Mouse (Mus musculus) A20 (cell line): ENCODE measurements around the gene Gbp4.
A peak's percentile ranks its signal among the peaks of the same experiment; 100 is the strongest.
"Not testable (repeated sequence)": the region's sequence is repeated elsewhere in the genome, so short reads cannot be mapped to it uniquely, and the experiment has no call there.

Experiments
- DNase-seq: peaks from one replicate; pipeline ENCODE4 v3.0.0-alpha.2; 2011; ENCODE audit warnings: low read depth, low spot score

Gbp4 gene

GRCm38 (mm10) chr5:105139409-105140088, at the start of gene Gbp4, which contains the start of the genes Gbp9 and Gbp8:
Gene Gbp4 (minus strand): TSS chr5:105139586.
Gene Gbp9 (minus strand): TSS chr5:105139539.
Gene Gbp8 (minus strand): TSS chr5:105139540.
- DNase-seq: peak; percentile 80

- DNase-seq: no peak
These were observed 42.1 kb upstream of the Gbp4 start for GRCm38 (mm10) chr5:105181446-105181845.

DNA sequence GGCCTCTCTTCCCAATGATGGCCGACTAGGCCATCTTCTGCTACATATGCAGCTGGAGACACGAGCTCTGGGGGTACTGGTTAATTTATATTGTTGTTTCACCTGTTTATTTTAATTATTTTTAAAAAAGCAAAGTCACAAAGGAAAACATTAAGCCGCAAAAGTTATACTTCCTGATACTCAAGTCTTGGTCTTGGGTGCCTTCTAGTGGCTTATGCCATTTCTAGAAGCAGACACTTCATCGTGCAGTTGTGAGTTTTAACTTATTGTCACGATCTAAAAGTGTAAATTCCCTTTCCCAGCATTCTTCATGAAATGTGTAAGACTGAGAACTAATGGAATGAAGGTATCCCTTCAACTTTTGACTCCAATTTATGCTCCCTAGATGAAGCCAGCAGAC, 17.2 kb upstream of the Gbp4 start:
- no peak for DNase-seq

GRCm38 (mm10) chr5:105154049-105154448, 14.7 kb upstream of the Gbp4 start:
- no peak for DNase-seq

DNA sequence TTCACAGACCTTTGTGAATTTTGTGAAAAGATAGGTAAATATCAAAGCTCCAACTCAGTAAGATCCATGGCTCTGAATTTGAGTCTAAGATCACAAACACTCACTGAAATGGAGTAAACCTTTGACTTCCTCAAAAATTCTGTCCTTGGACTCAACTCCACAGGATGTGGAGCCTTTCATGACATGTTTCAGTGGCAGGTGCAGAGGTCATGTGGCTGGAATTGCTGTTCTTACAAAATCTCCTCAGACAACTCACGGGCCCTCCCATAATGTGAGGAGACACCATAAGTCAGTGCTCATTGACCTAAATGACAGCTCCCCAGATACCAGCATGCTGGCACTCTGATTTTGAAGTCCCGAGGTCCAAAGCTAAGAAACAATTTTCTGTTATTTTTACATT, 8.7 kb upstream of the Gbp4 start:
- not testable (repeated sequence) for DNase-seq

GRCm38 (mm10) chr5:105146447-105146846, 7.1 kb upstream of the Gbp4 start:
- DNase-seq: no peak

DNA sequence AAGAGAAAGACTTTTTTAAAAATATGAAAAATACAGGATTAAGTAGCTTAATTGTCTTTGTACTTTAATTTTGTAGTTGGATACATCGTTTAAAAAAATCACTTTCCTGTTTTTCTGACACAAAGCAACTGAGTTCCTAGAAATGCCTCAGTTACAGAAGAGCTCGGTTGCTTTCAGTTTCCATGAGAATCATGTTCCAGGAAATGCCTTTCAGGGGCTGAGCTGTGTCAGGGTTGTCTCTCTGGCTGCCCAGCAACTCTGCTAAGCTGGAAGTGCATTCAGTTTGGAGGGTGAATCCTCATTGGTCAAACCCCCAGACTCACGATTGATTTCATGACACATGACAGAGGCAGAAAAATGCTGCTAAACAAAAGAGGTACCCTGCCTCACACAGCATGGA, 6.3 kb upstream of the Gbp4 start:
- DNase-seq: not testable (repeated sequence)

DNA sequence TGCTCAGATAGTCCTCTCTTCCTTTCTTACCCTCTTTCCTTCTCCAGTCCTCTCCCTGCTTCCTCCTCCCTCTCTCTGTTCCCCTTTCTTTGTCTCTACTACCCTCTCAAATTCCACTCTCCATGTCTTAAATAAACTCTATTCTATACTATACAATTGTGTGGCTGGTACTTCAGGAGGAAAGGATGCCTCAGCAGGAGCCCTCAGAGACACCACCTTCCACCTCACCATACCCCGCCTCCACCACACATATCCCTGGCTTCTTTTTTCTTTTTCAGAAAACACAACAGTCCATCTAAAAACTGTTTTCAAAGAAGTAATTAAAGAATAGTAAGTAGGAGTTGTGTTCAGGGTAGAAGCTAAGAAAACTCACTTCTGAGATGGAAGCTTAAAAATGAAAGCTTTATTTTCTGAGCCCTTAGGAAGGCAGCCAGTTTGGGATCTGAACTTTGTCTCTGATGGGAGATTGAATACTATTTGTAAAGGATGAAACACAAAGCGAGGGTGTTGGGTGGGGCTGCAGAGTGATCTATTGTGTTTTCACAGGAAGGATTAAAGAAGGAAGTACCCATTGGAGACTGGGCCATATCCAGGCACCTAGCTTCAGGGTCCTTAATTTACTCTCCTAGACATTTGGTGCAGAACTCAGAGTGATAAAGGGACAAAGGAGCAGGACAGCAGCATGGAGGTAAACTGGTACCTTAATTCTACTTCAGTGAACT, 864 bp upstream of the Gbp4 start:
- not testable (repeated sequence) for DNase-seq

GRCm38 (mm10) chr5:105138906-105139305, 480 bp downstream of the Gbp4 start:
- peak; percentile 48 for DNase-seq

GRCm38 (mm10) chr5:105136706-105137304, 2.6 kb downstream of the Gbp4 start:
- DNase-seq: not testable (repeated sequence)

DNA sequence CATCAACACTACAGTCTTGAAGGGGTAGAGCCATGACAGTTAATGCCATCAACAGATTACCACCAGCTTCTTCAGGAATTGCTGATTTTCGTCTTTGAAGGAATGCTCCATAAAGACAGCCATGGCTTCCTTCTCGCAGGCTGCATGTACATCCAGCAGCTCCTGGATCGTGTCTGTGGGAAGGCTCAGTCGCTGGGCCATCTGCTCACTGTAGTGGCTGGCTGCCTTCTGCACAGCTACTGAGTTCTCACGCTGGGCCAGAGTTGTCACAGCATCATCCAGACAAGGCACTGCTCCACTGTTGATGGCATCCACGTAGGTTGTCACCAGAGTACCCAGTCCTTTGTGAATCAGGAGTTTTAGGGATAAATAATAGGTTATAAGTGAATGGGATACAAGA, 17.7 kb downstream of the Gbp4 start:
- not testable (repeated sequence) for DNase-seq

DNA sequence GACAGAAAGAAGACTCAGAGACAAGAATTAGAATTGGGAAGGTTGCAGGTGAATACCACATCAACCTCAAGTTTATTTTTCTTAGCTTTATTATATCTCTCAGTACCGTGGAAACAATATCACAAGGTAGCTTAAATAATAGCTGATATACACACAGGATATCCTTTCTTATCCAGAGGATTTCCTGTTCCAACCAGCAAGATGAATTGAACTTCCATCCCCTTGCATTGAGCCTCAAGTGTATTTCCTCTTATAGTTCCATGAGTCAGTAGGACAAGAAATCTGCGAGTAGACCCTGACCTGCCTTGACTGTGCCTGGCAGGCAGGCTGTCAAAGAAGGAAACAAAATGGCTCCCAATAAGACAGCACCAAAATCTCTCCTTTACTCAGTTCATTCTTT, 23.6 kb downstream of the Gbp4 start:
- no peak for DNase-seq

GRCm38 (mm10) chr5:105114696-105115095, 24.7 kb downstream of the Gbp4 start:
- no peak for DNase-seq

GRCm38 (mm10) chr5:105113656-105114055, 25.7 kb downstream of the Gbp4 start:
- no peak for DNase-seq

GRCm38 (mm10) chr5:105110271-105110852, 29.0 kb downstream of the Gbp4 start:
- DNase-seq: peak; percentile 89

DNA sequence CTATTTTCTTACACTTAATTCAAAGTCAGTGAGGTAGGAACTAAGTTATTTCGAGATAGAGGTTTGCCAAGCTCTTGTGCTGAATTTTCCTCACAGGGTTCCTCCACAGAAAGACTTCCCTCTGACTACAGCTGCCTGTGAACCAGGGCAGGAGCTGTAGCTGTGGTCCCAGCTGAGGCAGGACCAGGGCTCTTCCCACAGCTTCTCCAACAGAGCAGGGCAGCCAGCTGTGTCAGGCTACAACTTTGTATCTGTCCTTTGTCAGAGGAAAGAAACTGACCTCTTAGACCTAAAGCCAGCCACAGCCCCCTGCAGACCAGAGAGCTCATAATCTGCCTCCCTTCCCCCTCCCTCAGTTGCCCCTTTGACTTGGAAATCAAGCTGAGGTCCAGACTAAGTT, 29.6 kb downstream of the Gbp4 start:
- peak; percentile 71 for DNase-seq

- DNase-seq: not testable (repeated sequence)
These were observed 33.7 kb downstream of the Gbp4 start for GRCm38 (mm10) chr5:105105689-105106088.

DNA sequence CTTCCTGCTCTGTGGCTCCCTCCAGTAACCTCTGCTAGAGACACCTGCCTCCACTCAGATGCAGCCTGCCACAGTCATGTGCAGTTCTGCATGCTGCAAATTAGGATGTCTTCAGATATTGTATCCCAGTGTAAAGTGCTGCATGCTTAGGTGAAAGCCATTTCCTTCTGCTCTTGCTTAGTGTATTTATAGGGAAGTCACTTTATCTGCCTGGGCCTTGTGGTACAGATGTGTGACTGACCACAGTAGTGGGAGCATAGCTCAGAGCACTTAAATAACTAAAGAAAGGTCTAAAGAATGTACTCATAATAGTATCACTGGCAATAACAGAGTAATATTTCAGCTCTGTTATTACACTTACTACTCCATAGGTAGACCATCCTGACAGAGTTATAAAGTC, 57.5 kb downstream of the Gbp4 start:
- DNase-seq: no peak

DNA sequence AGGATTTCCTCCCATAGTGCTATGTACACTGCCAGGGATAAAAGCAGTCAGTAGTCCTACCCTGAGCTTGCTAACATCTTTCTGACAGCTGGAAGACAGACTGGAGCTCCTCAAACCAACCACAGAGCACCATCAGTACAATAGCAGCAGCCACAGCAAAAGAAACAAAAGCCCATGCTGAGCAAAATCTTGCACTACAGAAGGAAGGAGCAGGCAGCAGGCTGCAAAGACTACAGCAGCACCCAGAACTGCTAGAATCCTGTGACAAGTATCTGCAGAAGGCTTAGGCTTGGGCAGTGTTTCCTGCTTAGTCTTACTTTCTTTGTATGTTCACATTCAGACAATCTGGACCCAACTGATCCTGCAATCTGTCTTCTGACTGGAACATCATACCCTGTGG, 71.0 kb downstream of the Gbp4 start:
- DNase-seq: not testable (repeated sequence)
